Mouse (Mus musculus) neural tube, embryonic 13.5 days (tissue): ENCODE measurements around the gene Ttc28. TPM values are rescaled to one million over a fixed set of nuclear protein-coding genes. Genes with fewer than 3 reads are reported as not detected.

Experiments
- ATAC-seq: fragments of 200-750 bp; cut with Nextera tagmentation; 2 replicates; pipeline ENCODE4 v1.8.0; 2017; ENCODE audit warnings: low read depth, mild to moderate bottlenecking, moderate TSS enrichment, moderate library complexity
- H3K27ac ChIP-seq: fragments of 300-500 bp; sonication (generic); replicated peaks from 2 replicates; pipeline ENCODE4 v1.5.1; 2015; ENCODE audit warnings: moderate library complexity, mild to moderate bottlenecking, inconsistent platforms
- H3K27me3 ChIP-seq: fragments of 300-500 bp; sonication (generic); 2 replicates; pipeline ENCODE4 v1.6.1; 2015; ENCODE audit warnings: mild to moderate bottlenecking, inconsistent platforms
- H3K36me3 ChIP-seq: fragments of 300-500 bp; sonication (generic); 2 replicates; pipeline ENCODE4 v1.6.1; 2015; ENCODE audit warnings: mild to moderate bottlenecking, inconsistent platforms
- H3K4me1 ChIP-seq: fragments of 300-500 bp; sonication (generic); replicated peaks from 2 replicates; pipeline ENCODE4 v1.6.1; 2015; ENCODE audit warnings: inconsistent platforms
- H3K4me2 ChIP-seq: fragments of 300-500 bp; sonication (generic); 2 replicates; pipeline ENCODE4 v1.6.1; 2015; ENCODE audit warnings: inconsistent platforms, mild to moderate bottlenecking, moderate library complexity
- H3K4me3 ChIP-seq: fragments of 300-500 bp; sonication (generic); 2 replicates; pipeline ENCODE4 v1.5.1; 2015; ENCODE audit warnings: mild to moderate bottlenecking, inconsistent platforms
- H3K9ac ChIP-seq: fragments of 300-500 bp; sonication (generic); 2 replicates; pipeline ENCODE4 v1.6.1; 2015; ENCODE audit warnings: moderate library complexity, mild to moderate bottlenecking, inconsistent platforms
- H3K9me3 ChIP-seq: fragments of 300-500 bp; sonication (generic); 2 replicates; pipeline ENCODE4 v1.6.1; 2016; ENCODE audit warnings: inconsistent platforms
- WGBS: fragments of 180-500 bp; shearing (Covaris S2); methylation state at CpG from one replicate; pipeline ENCODE4 v1.1.7; 2015; 5-methylcytosine and 5-hydroxymethylcytosine counted together
- polyA plus RNA-seq: library from polyadenylated mRNA; unstranded; fragments of >200 nt; fragmentation: Nextera tagmentation; extraction: Ambion mirVana; gene quantifications from 2 replicates; pipeline ENCODE4 v1.2.1, GENCODE M21; 2015

Ttc28 gene
- polyA plus RNA-seq, 1 experiment from 2014 or later: 18.7 TPM

DNA sequence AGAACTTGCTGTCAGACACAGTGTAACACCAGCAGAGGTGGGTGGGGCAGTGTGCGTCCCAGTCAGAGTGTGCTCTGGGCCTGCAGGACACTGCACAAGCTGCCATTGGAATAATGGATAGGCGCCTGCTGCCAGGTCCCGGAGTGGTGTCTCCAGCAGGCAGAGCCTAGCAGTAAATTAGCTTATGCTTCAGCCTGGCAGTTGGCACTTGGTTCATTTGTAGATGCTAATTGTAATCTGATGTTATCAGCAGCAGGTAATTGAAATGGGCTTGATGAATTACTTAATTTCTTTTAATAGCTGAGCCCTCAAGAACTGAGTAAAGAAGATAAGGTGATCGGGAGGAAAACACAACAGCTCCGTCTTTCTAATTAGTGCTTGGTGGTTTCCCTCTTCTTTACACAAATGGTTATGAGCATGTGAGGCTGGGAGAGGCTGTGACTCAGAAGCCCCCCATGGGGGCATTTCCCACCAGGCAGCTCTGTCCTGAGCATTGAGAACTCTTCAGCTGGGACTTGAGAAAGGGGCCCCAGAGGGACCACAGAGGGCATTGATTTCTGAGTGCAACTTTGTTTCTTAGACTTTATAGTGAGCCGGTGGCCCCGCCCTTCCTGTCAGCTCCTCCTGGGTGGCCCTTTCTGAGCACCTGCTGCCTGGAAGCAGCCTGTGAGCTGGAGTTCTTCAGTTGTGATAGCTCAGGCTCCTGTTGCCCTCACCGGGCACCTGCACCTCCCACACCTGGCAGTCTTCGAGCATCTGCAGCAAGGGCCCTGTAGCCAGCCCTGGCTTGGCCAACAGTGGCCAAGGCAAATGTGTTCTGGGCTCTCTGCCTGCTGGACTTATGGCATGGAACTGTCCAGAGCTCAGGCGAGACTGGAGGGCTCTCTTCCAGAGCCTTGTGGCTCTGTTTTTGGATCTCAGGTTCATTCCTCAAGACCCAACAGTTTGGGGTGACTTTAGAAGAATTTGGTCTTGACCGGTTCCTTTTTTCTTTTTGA, 316.2 kb downstream of the Ttc28 start:
- 31% methylated on average over 11 of the region's 11 CpGs for WGBS
- Histone ChIP-seq H3K4me3 (no peak overlapping the region), H3K9me3 (no peaks in the 10 kb centered on the region), H3K4me1 (peaks cover 79% of the 10 kb centered on the region), H3K36me3 (no peaks in the 10 kb centered on the region), H3K27ac (peak overlapping the region; percentile 79), H3K9ac (peak overlapping the region; percentile 53; the same call in 1 of the 2 replicates), H3K27me3 (peaks cover 5% of the 10 kb centered on the region), H3K4me2 (no peak overlapping the region)
- peak; percentile 84 for ATAC-seq

DNA sequence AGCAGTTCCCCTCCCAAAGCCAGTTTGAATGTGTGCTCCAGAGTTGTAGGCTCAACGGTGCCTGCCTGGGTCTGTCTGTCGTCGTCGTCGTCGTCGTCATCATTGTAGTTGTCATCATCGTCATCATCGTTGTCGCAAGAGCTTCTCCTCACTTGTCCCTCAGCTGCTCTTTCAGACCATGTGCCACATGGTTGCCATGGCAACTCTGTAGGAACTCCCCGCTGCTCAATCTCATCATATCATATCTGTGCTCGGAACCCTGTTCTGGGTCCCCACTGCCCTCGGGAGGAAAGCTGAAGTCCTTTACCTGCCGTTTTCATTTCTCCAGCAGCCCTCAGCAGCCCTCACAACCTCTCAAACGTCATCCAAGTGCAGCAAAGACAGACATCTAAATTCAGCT, 318.1 kb downstream of the Ttc28 start:
- Histone ChIP-seq H3K4me2 (no peak overlapping the region), H3K27me3 (peaks cover 5% of the 10 kb centered on the region), H3K4me1 (peaks cover 97% of the 10 kb centered on the region), H3K4me3 (no peak overlapping the region), H3K9me3 (no peaks in the 10 kb centered on the region), H3K27ac (0 out of 2 replicates have a peak overlapping the region, but pooled peaks have one; percentile 18), H3K36me3 (no peaks in the 10 kb centered on the region), H3K9ac (no peak overlapping the region)
- no peak for ATAC-seq
- WGBS: 66% methylated on average over 15 of the region's 15 CpGs

DNA sequence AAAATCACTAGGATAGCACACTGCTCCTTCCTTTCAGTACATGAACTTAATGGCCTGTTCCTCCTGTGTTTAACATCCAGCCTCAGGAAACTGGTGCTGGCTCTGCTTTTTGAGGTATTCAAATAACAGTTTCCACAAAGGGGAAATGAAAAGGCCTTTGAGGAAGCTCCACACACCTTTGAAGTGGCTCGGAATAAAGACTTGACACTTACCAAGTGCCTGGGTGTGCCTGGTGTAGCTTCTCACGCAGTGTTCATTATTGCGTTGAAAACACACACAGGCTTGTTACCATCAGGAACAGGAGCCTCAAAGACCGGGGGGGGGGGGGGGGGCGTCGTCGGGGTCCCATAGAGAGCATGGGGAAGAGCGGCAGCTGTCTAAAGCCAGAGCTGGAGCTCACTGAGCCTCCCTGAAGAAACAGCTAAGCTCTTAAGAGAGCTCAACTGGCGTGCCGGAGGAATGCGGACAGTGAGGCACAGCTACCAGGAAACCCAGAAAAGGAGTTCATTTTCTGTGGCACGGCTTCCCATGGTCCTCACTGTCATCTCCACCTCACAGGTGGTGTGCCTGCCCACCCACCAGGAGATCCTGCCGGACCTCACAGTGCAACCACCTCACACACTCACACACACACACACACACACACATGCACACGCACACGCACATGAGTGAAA, 320.7 kb downstream of the Ttc28 start:
- Histone ChIP-seq H3K27me3 (no peaks in the 10 kb centered on the region), H3K9me3 (no peaks in the 10 kb centered on the region), H3K4me3 (no peak overlapping the region), H3K9ac (peak overlapping the region; percentile 45; the same call in 1 of the 2 replicates), H3K36me3 (no peaks in the 10 kb centered on the region), H3K4me1 (peaks cover 97% of the 10 kb centered on the region), H3K27ac (peak overlapping the region; percentile 83), H3K4me2 (no peak overlapping the region)
- ATAC-seq: no peak
- 22% methylated on average over 12 of the region's 15 CpGs for WGBS

- peak; percentile 55 for ATAC-seq
These were observed 321.5 kb downstream of the Ttc28 start for GRCm38 (mm10) chr5:111200915-111201610.

GRCm38 (mm10) chr5:111204221-111204620, 324.6 kb downstream of the Ttc28 start:
- H3K9ac ChIP-seq: no peak overlapping the region
- peaks cover 91% of the 10 kb centered on the region for H3K4me1 ChIP-seq
- H3K27ac ChIP-seq: peak overlapping the region; percentile 75
- H3K9me3 ChIP-seq: no peaks in the 10 kb centered on the region
- H3K4me2 ChIP-seq: no peak overlapping the region
- H3K4me3 ChIP-seq: no peak overlapping the region
- no peak for ATAC-seq
- WGBS: 65% methylated on average over 5 of the region's 5 CpGs
- H3K27me3 ChIP-seq: no peaks in the 10 kb centered on the region
- no peaks in the 10 kb centered on the region for H3K36me3 ChIP-seq

More at GRCm38 (mm10) chr5:111200915-111201610, 321.5 kb downstream of the Ttc28 start:
- Histone ChIP-seq H3K36me3 (no peaks in the 10 kb centered on the region), H3K9ac (peak overlapping the region; percentile 45), H3K27me3 (no peaks in the 10 kb centered on the region), H3K4me1 (peaks cover 95% of the 10 kb centered on the region), H3K9me3 (no peaks in the 10 kb centered on the region), H3K4me2 (no peak overlapping the region), H3K4me3 (no peak overlapping the region), H3K27ac (peak overlapping the region; percentile 83)
- WGBS: 17% methylated on average over 16 of the region's 16 CpGs

GRCm38 (mm10) chr5:111204976-111205586, 325.5 kb downstream of the Ttc28 start:
- no peak overlapping the region for H3K4me3 ChIP-seq
- peak overlapping the region; percentile 75 for H3K27ac ChIP-seq
- H3K9me3 ChIP-seq: no peaks in the 10 kb centered on the region
- no peak for ATAC-seq
- no peaks in the 10 kb centered on the region for H3K27me3 ChIP-seq
- 17% methylated on average over 4 of the region's 4 CpGs for WGBS
- peaks cover 85% of the 10 kb centered on the region for H3K4me1 ChIP-seq
- no peaks in the 10 kb centered on the region for H3K36me3 ChIP-seq
- H3K9ac ChIP-seq: peak overlapping the region; percentile 54; the same call in 1 of the 2 replicates
- no peak overlapping the region for H3K4me2 ChIP-seq

DNA sequence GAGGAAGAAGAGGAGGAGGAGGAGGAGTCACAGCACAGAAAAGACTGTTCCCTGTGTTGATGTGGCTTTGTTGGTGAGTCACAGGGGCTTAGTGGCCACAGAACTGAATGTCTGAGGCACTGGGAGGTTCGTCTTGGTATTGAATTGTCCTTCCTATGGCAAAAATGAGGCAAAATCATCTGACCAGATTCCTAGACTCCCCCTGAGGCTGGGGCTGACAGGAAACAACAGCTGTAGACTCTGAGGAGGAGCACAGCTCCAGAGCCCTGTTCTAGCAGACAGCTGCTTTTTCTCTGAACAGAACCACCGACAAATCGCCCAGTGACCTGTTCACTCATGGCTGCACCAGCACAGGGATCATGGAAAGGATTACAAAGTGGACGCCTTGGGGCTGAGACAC, 326.2 kb downstream of the Ttc28 start:
- ATAC-seq: no peak
- Histone ChIP-seq H3K4me3 (no peak overlapping the region), H3K4me2 (no peak overlapping the region), H3K9me3 (no peaks in the 10 kb centered on the region), H3K4me1 (peaks cover 77% of the 10 kb centered on the region), H3K27me3 (no peaks in the 10 kb centered on the region), H3K9ac (peak overlapping the region; percentile 34; the same call in 1 of the 2 replicates), H3K36me3 (no peaks in the 10 kb centered on the region), H3K27ac (peak overlapping the region; percentile 65)
- WGBS: 26% methylated on average over 4 of the region's 4 CpGs

GRCm38 (mm10) chr5:111207924-111208659, 328.5 kb downstream of the Ttc28 start:
- H3K27ac ChIP-seq: peak overlapping the region; percentile 76
- peak overlapping the region; percentile 26; the same call in 1 of the 2 replicates for H3K4me2 ChIP-seq
- H3K4me3 ChIP-seq: no peak overlapping the region
- 57% methylated on average over 8 of the region's 8 CpGs for WGBS
- H3K9ac ChIP-seq: peak overlapping the region; percentile 41; the same call in 1 of the 2 replicates
- no peaks in the 10 kb centered on the region for H3K27me3 ChIP-seq
- no peaks in the 10 kb centered on the region for H3K9me3 ChIP-seq
- peak; percentile 55 for ATAC-seq
- no peaks in the 10 kb centered on the region for H3K36me3 ChIP-seq
- peaks cover 54% of the 10 kb centered on the region for H3K4me1 ChIP-seq

GRCm38 (mm10) chr5:111208660-111208969, 329.0 kb downstream of the Ttc28 start:
- peak overlapping the region; percentile 76; the same call in 1 of the 2 replicates for H3K27ac ChIP-seq
- H3K9me3 ChIP-seq: no peaks in the 10 kb centered on the region
- peak overlapping the region; percentile 41; the same call in 1 of the 2 replicates for H3K9ac ChIP-seq
- H3K36me3 ChIP-seq: no peaks in the 10 kb centered on the region
- WGBS: 42% methylated on average over 5 of the region's 5 CpGs
- peaks cover 51% of the 10 kb centered on the region for H3K4me1 ChIP-seq
- peak; percentile 76 for ATAC-seq
- no peaks in the 10 kb centered on the region for H3K27me3 ChIP-seq
- no peak overlapping the region for H3K4me3 ChIP-seq
- H3K4me2 ChIP-seq: peak overlapping the region; percentile 26; the same call in 1 of the 2 replicates

GRCm38 (mm10) chr5:111213935-111214450, 334.4 kb downstream of the Ttc28 start:
- peak overlapping the region; percentile 86 for H3K27ac ChIP-seq
- no peak overlapping the region for H3K4me2 ChIP-seq
- ATAC-seq: no peak
- H3K9me3 ChIP-seq: no peaks in the 10 kb centered on the region
- WGBS: 71% methylated on average over 8 of the region's 8 CpGs
- no peak overlapping the region for H3K4me3 ChIP-seq
- H3K36me3 ChIP-seq: no peaks in the 10 kb centered on the region
- peaks cover 58% of the 10 kb centered on the region for H3K4me1 ChIP-seq
- no peak overlapping the region for H3K9ac ChIP-seq
- no peaks in the 10 kb centered on the region for H3K27me3 ChIP-seq

DNA sequence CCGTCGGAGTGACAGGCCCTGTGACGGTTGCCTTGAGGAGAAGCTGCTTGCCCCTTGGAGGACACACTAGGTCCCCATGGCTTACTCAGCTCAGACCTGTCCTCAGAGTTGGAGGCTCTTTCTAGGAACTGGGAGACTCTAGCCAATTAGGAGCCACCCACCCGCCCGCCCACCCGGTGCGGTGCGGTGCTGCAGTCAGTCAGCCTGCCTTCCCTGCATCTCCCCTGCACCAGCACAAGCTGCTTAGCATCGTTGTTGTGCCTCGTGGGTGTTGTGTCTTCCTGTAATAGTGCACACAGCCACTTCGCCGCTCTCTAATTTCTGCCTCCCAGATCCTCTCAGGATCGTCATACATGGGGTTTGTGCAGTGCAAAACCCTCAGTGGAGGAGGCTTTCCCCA, 335.3 kb downstream of the Ttc28 start:
- H3K36me3 ChIP-seq: no peaks in the 10 kb centered on the region
- no peaks in the 10 kb centered on the region for H3K9me3 ChIP-seq
- H3K4me2 ChIP-seq: no peak overlapping the region
- 41% methylated on average over 13 of the region's 13 CpGs for WGBS
- peak overlapping the region; percentile 43 for H3K9ac ChIP-seq
- peaks cover 64% of the 10 kb centered on the region for H3K4me1 ChIP-seq
- peak overlapping the region; percentile 86 for H3K27ac ChIP-seq
- H3K4me3 ChIP-seq: no peak overlapping the region
- ATAC-seq: peak; percentile 43
- no peaks in the 10 kb centered on the region for H3K27me3 ChIP-seq
